Mouse (Mus musculus): ENCODE measurements at regions not wholly inside any gene's neighbourhood (a gene's known extent, or its start where the extent isn't known, plus 50 kb on each side); places are given as distances from the start of the nearest gene placed in this dataset.

DNA sequence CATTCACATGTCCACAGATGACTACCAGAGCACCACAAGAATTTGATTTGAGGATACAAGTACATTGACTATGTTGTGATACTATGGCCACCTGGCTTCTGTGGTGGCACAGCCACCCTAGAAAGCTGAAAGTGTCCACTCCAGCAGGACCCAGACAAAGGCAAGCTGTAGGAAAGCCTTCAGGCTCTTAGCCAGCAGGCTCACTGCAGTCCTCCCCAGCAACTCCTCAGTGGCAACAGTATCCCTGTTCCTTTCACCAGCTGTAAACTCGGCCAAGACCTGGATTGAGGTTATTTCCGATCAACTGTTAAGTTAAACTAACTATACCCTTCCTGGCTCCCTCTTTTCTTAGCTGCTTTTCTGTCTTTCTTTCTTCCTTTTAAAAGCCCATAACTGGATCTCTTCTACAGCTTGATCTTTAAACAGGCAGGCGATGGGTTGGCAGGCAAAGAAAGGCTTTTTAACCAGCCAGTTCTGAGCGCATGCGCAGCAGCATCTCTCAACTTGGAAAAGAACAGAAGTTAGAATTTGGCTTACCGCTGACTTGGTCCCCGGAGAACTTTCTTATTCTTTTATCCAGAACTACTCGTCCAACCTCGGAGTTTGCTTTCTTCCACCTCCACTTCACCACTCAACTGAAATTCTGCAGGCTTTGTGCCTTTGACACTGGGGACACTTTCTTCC lies 202.5 kb upstream of the Nt5e start:
- DNase-seq (ENCODE audit: extremely low read depth) = no peak
- H3K27ac ChIP-seq (ENCODE audit: insufficient read depth, low read depth) = no peak overlapping the region
- no peak overlapping the region for H3K4me3 ChIP-seq (replicated peaks in 1 of 3; ENCODE audit: low read depth in 2 of 3, low read length in 2 of 3, poor library complexity in 1 of 3)
- no peaks in the 10 kb centered on the region for H3K9me3 ChIP-seq (replicated peaks; ENCODE audit: low read length)
- H3K9ac ChIP-seq (ENCODE audit: insufficient read depth, low read depth) = no peak overlapping the region
- H3K27me3 ChIP-seq (replicated peaks) = no peaks in the 10 kb centered on the region
- no peaks in the 10 kb centered on the region for H3K36me3 ChIP-seq (replicated peaks in 1 of 2; ENCODE audit: control insufficient read depth in 1 of 2, insufficient read depth in 1 of 2, low read length in 1 of 2)
- TF ChIP-seq SIN3A (IDR thresholded peaks at IDR 0.05; ENCODE audit: low read length) = no peak
- TF ChIP-seq NRF1 (IDR thresholded peaks at IDR 0.05; ENCODE audit: low read depth, low read length) = peak; percentile 44; the same call in 1 of the 2 replicates
- no peaks in the 10 kb centered on the region for H3K79me2 ChIP-seq (replicated peaks; ENCODE audit: control insufficient read depth, extremely low read depth, insufficient read depth, poor library complexity, severe bottlenecking)
- no peaks in the 10 kb centered on the region for H3K4me1 ChIP-seq (ENCODE audit: control insufficient read depth in 1 of 2, insufficient read depth in 2 of 2)
- dilution Hi-C loops (cut with MboI; ENCODE audit: extremely low pct_ligation_motif_present, extremely low pct_unique_long_range_greater_than_20kb, low sequenced_read_pairs) (no loop called here), in situ Hi-C loops (cut with MboI; ENCODE audit: low pct_ligation_motif_present, low pct_unique_long_range_greater_than_20kb, low sequenced_read_pairs) (loop anchor here (25.0 kb wide), 1 partner anchor 88 kb away; no protein-coding TSS in a partner anchor)
- peak overlapping the region; percentile 31; the same call in 1 of the 2 replicates for H3K4me2 ChIP-seq (ENCODE audit: insufficient read depth, low read depth, poor library complexity, severe bottlenecking)

GRCm38 (mm10) chr9:88163025-88163780 lies 163.8 kb upstream of the Nt5e start:
- H3K9ac ChIP-seq (ENCODE audit: insufficient read depth, low read depth) = no peak overlapping the region
- in situ Hi-C loops (cut with MboI; ENCODE audit: low pct_ligation_motif_present, low pct_unique_long_range_greater_than_20kb, low sequenced_read_pairs) (no loop called here), dilution Hi-C loops (cut with MboI; ENCODE audit: extremely low pct_ligation_motif_present, extremely low pct_unique_long_range_greater_than_20kb, low sequenced_read_pairs) (no loop called here)
- no peaks in the 10 kb centered on the region for H3K79me2 ChIP-seq (replicated peaks; ENCODE audit: control insufficient read depth, extremely low read depth, insufficient read depth, poor library complexity, severe bottlenecking)
- H3K4me3 ChIP-seq (replicated peaks in 1 of 3; ENCODE audit: low read depth in 2 of 3, low read length in 2 of 3, poor library complexity in 1 of 3) = no peak overlapping the region
- H3K27ac ChIP-seq (ENCODE audit: insufficient read depth, low read depth) = no peak overlapping the region
- TF ChIP-seq TCF12 (IDR thresholded peaks at IDR 0.05; ENCODE audit: low read depth, low read length) = no peak
- TF ChIP-seq POLR2A (IDR thresholded peaks at IDR 0.05; ENCODE audit: low read depth, low read length) = no peak
- DNase-seq (ENCODE audit: extremely low read depth) = no peak
- H3K4me2 ChIP-seq (ENCODE audit: insufficient read depth, low read depth, poor library complexity, severe bottlenecking) = no peak overlapping the region
- H3K36me3 ChIP-seq (replicated peaks in 1 of 2; ENCODE audit: control insufficient read depth in 1 of 2, insufficient read depth in 1 of 2, low read length in 1 of 2) = no peaks in the 10 kb centered on the region
- no peaks in the 10 kb centered on the region for H3K9me3 ChIP-seq (replicated peaks; ENCODE audit: low read length)
- H3K27me3 ChIP-seq (replicated peaks) = no peaks in the 10 kb centered on the region
- no peaks in the 10 kb centered on the region for H3K4me1 ChIP-seq (ENCODE audit: control insufficient read depth in 1 of 2, insufficient read depth in 2 of 2)

GRCm38 (mm10) chr9:88177575-88178254 lies 149.3 kb upstream of the Nt5e start:
- dilution Hi-C loops (cut with MboI; ENCODE audit: extremely low pct_ligation_motif_present, extremely low pct_unique_long_range_greater_than_20kb, low sequenced_read_pairs) = no loop called here
- no peaks in the 10 kb centered on the region; a peak in 1 of 4 replicates for H3K4me1 ChIP-seq (ENCODE audit: control insufficient read depth in 1 of 2, insufficient read depth in 2 of 2)

More at GRCm38 (mm10) chr9:88177575-88178254, 149.3 kb upstream of the Nt5e start:
- Histone ChIP-seq H3K79me2 (replicated peaks; ENCODE audit: control insufficient read depth, extremely low read depth, insufficient read depth, poor library complexity, severe bottlenecking) (no peaks in the 10 kb centered on the region), H3K36me3 (replicated peaks in 1 of 2; ENCODE audit: control insufficient read depth in 1 of 2, insufficient read depth in 1 of 2, low read length in 1 of 2) (no peaks in the 10 kb centered on the region), H3K9ac (ENCODE audit: insufficient read depth, low read depth) (no peak overlapping the region), H3K27me3 (replicated peaks) (no peaks in the 10 kb centered on the region), H3K4me3 (replicated peaks in 1 of 3; ENCODE audit: low read depth in 2 of 3, low read length in 2 of 3, poor library complexity in 1 of 3) (no peak overlapping the region), H3K9me3 (replicated peaks; ENCODE audit: low read length) (no peaks in the 10 kb centered on the region), H3K27ac (ENCODE audit: insufficient read depth, low read depth) (no peak overlapping the region), H3K4me2 (ENCODE audit: insufficient read depth, low read depth, poor library complexity, severe bottlenecking) (no peak overlapping the region)
- DNase-seq (ENCODE audit: extremely low read depth) = peak; percentile 14
- in situ Hi-C loops (cut with MboI; ENCODE audit: low pct_ligation_motif_present, low pct_unique_long_range_greater_than_20kb, low sequenced_read_pairs) = no loop called here
- TF ChIP-seq EP300 (IDR thresholded peaks at IDR 0.05; ENCODE audit: low read length) = 0 out of 2 replicates have a peak, but pooled peaks have one; percentile 10
- TF ChIP-seq GABPA (IDR thresholded peaks at IDR 0.05; ENCODE audit: insufficient replicate concordance, low read depth, low read length) = no peak
- peak; percentile 84 for TF ChIP-seq ZNF384 (IDR thresholded peaks at IDR 0.05; ENCODE audit: low read depth, low read length)
- no peak for TF ChIP-seq BHLHE40 (IDR thresholded peaks at IDR 0.05; ENCODE audit: low read depth, low read length)
